Mouse (Mus musculus): ENCODE results near the gene Rfx8. TPM values are rescaled to one million over a fixed set of nuclear protein-coding genes. Genes with fewer than 3 reads are reported as not detected.

The Rfx8 gene
- polyA plus RNA-seq, 1 experiment from 2014 or later = 0.79 TPM

DNA sequence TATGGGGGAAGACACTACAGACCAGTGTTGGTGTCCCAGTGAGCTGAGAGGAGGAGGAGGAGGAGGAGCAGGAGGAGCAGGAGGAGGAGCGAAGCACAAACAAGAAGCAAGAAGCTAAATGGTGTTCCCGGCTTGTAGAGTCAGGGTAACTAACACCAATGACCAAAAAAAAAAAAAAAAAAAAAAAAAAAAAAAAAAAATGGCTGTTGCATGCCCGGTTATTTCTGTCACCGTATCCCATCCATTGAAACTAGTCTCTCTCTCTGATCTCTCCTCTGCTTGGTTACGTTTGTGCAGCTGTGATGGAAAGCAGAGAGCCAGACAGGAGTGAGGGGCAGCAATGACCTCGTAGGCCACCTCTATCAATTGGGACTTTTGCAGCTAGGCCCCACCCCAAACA, 105.3 kb downstream of the Rfx8 start:
- no peaks in the 10 kb centered on the region for H3K27me3 ChIP-seq (ENCODE audit: low read depth, poor library complexity, severe bottlenecking)
- 79% methylated on average over 6 of the region's 6 CpGs for WGBS

More for the DNA sequence above, 105.3 kb downstream of the Rfx8 start:
- Histone ChIP-seq H3K4me3 (no peak overlapping the region), H3K9me3 (replicated peaks) (no peaks in the 10 kb centered on the region), H3K27ac (no peak overlapping the region), H3K4me1 (peaks cover 14% of the 10 kb centered on the region), H3K36me3 (no peaks in the 10 kb centered on the region)
- DNase-seq (ENCODE audit: low spot score) = no peak

Other genes with a start within 250 kb of the Rfx8 start
- 3.6 and 5.1 TPM in 2 replicates for gene Tbc1d8, start 242.2 kb downstream of the Rfx8 start, polyA plus RNA-seq (2016; fragmentation: Nextera tagmentation; extraction: Ambion mirVana)
- 23.1 and 26.0 TPM in 2 replicates for gene Cnot11, start 186.0 kb downstream of the Rfx8 start, polyA plus RNA-seq (2016; fragmentation: Nextera tagmentation; extraction: Ambion mirVana)
- gene Rnf149, start 143.6 kb downstream of the Rfx8 start, polyA plus RNA-seq (2016; fragmentation: Nextera tagmentation; extraction: Ambion mirVana) = 24.2 and 25.7 TPM in 2 replicates
- gene Creg2, start 69.5 kb downstream of the Rfx8 start, polyA plus RNA-seq (2016; fragmentation: Nextera tagmentation; extraction: Ambion mirVana) = 0.06 TPM in 1 of 2 replicates, not detected in the other
- gene Gm3646, start 84.3 kb upstream of the Rfx8 start, polyA plus RNA-seq (2016; fragmentation: Nextera tagmentation; extraction: Ambion mirVana) = not detected in 2 replicates
- gene Map4k4, start 179.9 kb upstream of the Rfx8 start, polyA plus RNA-seq (2016; fragmentation: Nextera tagmentation; extraction: Ambion mirVana) = 33.8 and 45.4 TPM in 2 replicates